Mouse (Mus musculus) gastrocnemius, postnatal 14 days (tissue): ENCODE measurements at regions not wholly inside any gene's neighbourhood (a gene's known extent, or its start where the extent isn't known, plus 50 kb on each side); places are given as distances from the start of the nearest gene placed in this dataset.

ENCODE experiments used
- DNase-seq: peaks from one replicate; pipeline ENCODE4 v3.0.0; 2021; ENCODE audit warnings: mixed read lengths
- intact Hi-C: fragments of 180-260 bp; cut with DNase I; formaldehyde crosslinking; loops from one replicate; pipeline ENCODE4 v1.15.1; 2025; ENCODE audit warnings: low total_unique reads

DNA sequence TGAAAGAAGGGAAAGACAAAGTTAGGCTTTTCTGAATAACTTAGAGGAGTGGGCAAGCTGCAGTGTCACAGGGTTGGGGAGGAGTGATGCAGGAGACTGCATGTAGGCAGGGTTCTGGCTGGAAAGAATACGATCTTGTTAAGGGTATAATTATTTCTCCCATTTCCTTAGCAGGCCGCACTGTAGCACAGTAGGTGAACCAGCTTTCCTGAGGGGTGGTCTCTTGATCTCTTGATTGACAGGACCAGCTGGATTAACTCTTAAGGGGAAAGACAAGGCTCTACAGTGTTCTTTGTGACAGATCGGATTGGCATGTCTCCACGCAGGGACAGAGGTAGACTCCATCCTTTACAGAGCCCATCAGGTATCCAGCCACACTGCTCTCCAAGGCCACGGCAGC lies 54.5 kb upstream of the Meis1 start:
- DNase-seq = no peak
- intact Hi-C loops = no loop called here

DNA sequence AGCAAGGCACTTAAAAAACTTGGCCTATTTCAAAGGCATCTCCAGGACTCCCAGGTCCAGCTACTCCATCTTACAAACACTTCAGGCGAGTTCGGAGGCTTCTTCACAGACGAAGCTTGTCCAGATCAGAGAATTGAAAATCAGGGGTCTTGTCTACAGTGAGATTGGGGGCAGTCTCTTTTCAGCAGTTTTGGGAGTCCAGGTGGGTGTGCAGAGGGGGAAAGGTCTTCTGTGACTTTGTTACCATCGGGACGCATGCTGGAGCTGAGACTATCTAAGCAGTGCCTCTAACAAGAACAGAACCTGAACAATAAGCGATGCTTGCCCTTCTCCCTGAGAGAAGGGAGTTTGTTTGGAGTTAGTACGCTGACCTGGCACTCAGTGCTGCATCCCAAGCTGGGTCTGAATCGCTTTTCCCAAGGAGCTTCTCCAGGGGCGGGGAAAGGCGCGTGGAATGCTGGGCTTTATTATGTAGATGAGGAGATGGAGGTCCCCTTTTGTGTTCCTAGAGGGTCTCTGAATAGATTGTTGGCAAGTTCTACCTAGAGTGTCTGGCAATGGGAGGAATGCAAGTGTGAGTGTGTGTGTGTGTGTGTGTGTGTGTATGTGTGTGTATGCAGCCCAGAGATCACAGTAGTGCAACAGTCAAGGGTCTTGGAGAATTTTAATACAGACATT lies 55.2 kb upstream of the Meis1 start:
- intact Hi-C loops = no loop called here
- DNase-seq = no peak

- intact Hi-C loops = no loop called here
- peak; percentile 16 for DNase-seq
These were observed 72.5 kb upstream of the Meis1 start for GRCm38 (mm10) chr11:19091101-19091857.

GRCm38 (mm10) chr11:19092967-19093745 lies 74.4 kb upstream of the Meis1 start:
- DNase-seq = no peak
- intact Hi-C loops = no loop called here

- intact Hi-C loops = no loop called here
- no peak for DNase-seq
These were observed 75.0 kb upstream of the Meis1 start for GRCm38 (mm10) chr11:19093749-19094148.

- intact Hi-C loops = no loop called here
- DNase-seq = no peak
These were observed 75.4 kb upstream of the Meis1 start for GRCm38 (mm10) chr11:19094183-19094582.

GRCm38 (mm10) chr11:19102981-19103568 lies 84.3 kb upstream of the Meis1 start:
- no peak for DNase-seq
- intact Hi-C loops = no loop called here

DNA sequence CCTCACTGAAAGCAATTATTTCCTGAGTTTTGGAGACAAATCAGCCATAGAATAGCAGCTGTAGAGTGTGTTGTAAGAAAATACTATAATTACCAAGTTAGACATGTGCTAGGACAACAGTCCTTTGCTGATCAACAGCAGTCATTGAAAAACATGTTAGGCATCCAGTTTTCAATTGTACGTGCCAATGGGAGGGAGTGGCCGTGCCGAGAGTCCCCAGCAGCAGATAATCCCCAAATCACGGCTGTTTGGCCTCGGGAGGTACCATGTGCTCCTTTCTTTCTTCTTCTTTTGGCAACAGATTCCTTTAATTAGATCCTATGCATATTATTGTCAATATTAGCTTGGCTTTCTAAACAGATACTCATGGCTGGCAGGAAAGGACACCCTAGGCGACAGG lies 88.4 kb upstream of the Meis1 start:
- intact Hi-C loops = no loop called here
- no peak for DNase-seq

GRCm38 (mm10) chr11:19109055-19109454 lies 90.3 kb upstream of the Meis1 start:
- intact Hi-C loops = no loop called here

DNA sequence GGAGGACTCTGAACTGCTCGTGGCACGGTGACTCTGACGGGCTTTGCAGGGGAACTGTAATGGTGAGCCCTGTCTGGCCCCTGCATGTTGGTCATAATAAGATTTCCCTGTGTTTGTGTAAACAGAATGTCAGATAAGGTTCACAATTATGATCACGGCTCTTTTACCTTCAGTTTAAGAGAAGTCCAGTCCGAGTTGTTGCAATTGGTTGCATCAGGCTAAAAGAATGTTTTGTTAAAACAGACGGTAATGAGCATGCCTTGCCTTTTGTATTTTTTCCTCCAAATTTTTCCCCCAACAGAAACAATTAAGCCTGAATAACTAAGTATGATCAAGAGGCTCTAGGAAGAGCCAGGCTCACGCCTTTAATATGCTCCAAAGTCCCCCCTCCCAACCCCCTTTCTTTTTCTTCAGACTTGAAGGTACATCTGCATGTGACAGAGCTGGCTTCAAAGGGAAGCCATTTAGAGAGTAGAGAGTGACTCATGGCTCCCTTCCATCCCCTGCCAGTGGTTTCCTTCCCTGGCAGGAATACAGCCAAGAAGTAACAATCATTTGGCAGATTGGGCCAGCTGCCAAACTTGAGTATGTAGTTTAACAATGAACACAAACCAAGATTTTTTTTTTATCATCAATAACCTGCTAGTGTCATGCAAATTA lies 93.3 kb upstream of the Meis1 start:
- intact Hi-C loops = no loop called here
- no peak for DNase-seq

More at GRCm38 (mm10) chr11:19109055-19109454, 90.3 kb upstream of the Meis1 start:
- DNase-seq = no peak

DNA sequence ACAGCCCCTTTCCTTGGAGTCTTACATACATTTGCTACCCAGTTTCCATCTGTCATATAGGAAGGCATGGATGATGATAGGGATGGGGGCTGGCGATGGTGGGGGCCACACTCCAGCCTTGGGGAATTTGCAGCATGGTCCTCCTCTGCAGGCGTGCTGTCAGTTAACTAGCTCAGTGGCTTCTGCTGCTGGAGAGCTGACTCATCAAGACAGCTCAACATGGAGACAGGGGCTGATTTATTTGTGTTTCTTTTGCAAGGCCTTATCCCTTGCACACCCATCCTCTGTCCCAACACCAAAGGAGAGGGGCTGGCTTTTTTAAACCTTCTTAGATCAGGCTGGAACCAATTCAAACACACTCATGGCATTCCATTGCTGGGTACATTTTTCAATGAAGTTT lies 98.3 kb upstream of the Meis1 start:
- intact Hi-C loops = no loop called here
- no peak for DNase-seq

- intact Hi-C loops = no loop called here
- DNase-seq = no peak
These were observed 99.5 kb upstream of the Meis1 start for GRCm38 (mm10) chr11:19118258-19118657.

GRCm38 (mm10) chr11:19119927-19120827 lies 101.4 kb upstream of the Meis1 start:
- intact Hi-C loops = no loop called here
- DNase-seq = no peak

DNA sequence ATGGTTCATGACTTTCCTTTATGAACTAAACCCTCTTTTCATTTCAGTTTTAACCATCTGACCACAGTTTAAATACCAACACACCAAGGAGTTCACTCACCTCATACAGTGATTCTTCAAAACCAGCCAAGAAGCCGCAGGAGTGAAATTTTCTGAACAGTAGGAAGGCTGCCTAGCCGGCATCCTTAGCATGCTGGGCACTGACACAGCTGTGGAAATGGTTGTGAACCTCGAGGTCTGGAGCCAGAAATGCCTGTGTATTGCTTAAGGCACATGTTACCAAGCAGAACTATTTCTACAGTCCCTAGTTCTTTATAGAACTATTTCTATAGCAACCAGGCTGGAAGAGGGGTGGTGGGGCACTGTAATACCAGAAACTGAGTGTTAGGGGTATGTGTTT lies 102.1 kb upstream of the Meis1 start:
- no peak for DNase-seq
- intact Hi-C loops = no loop called here

GRCm38 (mm10) chr11:19135375-19136050 lies 116.7 kb upstream of the Meis1 start:
- no peak for DNase-seq
- intact Hi-C loops = no loop called here

GRCm38 (mm10) chr11:19138423-19138822 lies 119.6 kb upstream of the Meis1 start:
- DNase-seq = peak; percentile 72
- intact Hi-C loops = no loop called here

DNA sequence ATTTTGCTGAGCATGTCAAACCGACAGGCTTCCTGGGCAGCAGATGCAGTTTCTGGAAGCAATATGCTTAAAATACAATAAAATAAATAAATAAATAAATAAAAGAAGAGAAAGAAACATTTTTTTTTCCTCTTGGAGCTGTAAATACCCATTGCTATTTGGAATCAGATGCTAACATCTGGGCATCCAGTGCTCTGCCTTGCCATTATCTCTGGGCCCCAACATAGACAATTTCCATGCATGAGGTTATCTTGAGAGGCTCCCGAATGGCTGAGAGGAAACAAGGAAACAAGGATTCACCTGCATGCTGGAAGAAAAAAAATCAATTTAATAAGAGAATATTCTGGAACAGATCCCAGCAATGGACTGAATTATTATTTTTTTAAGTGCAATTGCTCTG lies 120.0 kb upstream of the Meis1 start:
- no peak for DNase-seq
- intact Hi-C loops = no loop called here
